Mouse (Mus musculus) ES-Bruce4 (cell line): ENCODE measurements around the gene Ppp2r5c.

Experiments
- CTCF ChIP-seq: IDR thresholded peaks from one replicate; pipeline ENCODE4 v1.8.1; 2011; ENCODE audit warnings: low read depth, low read length
- EP300 ChIP-seq: IDR thresholded peaks from 2 replicates; pipeline ENCODE4 v1.6.1; 2011; ENCODE audit warnings: low read depth, low read length; ENCODE audit not compliant: insufficient read depth
- POLR2A ChIP-seq: IDR thresholded peaks from one replicate; pipeline ENCODE4 v1.8.1; 2011; ENCODE audit warnings: low read length; ENCODE audit not compliant: insufficient read depth

GRCm38 (mm10) chr12:110504793-110505192, 57.9 kb downstream of the Ppp2r5c start:
- no peak for TF ChIP-seq POLR2A
- no peak for TF ChIP-seq CTCF
- TF ChIP-seq EP300, result no peak
